Mouse (Mus musculus) MEL (cell line): Measurements from ENCODE around the gene Clec14a. TPM values are rescaled to one million over a fixed set of nuclear protein-coding genes. Genes with fewer than 3 reads are reported as not detected.

ENCODE experiments used
- DNase-seq: peaks from one replicate; pipeline ENCODE4 v3.0.0; 2011; ENCODE audit warnings: low read depth, low spot score
- H3K27ac ChIP-seq: 2 replicates; pipeline ENCODE4 v1.5.1; 2012; ENCODE audit warnings: low read depth, mild to moderate bottlenecking, control low read depth, low read length, moderate library complexity; ENCODE audit not compliant: control insufficient read depth
- H3K27me3 ChIP-seq, 2 experiments: fragments of 150-350 bp in 1 of 2; sonication (generic) in 1 of 2; 2 replicates each; pipeline ENCODE4 v1.6.1; 2012; ENCODE audit warnings: low read length in 2 of 2, mild to moderate bottlenecking in 2 of 2, improper control_type of control experiment in 1 of 2, moderate library complexity in 1 of 2; ENCODE audit not compliant: insufficient read depth in 2 of 2, control insufficient read depth in 1 of 2
- H3K36me3 ChIP-seq, 2 experiments: 2 replicates each; pipeline ENCODE4 v1.6.1; 2012 to 2014; ENCODE audit warnings: low read length in 2 of 2, improper control_type of control experiment in 1 of 2, inconsistent platforms in 1 of 2, mild to moderate bottlenecking in 1 of 2; ENCODE audit not compliant: insufficient read depth in 2 of 2, control insufficient read depth in 1 of 2
- H3K4me1 ChIP-seq, 2 experiments: fragments of 150-350 bp in 1 of 2; sonication (generic) in 1 of 2; 2 replicates each; pipeline ENCODE4 v1.6.1; 2012; ENCODE audit warnings: low read length in 2 of 2, improper control_type of control experiment in 1 of 2, mild to moderate bottlenecking in 1 of 2; ENCODE audit not compliant: insufficient read depth in 2 of 2, control insufficient read depth in 1 of 2
- H3K4me3 ChIP-seq, 2 experiments: fragments of 150-350 bp in 1 of 2; sonication (generic) in 1 of 2; 2 replicates each; pipeline ENCODE4 v1.5.1; 2012; ENCODE audit warnings: low read depth in 2 of 2, low read length in 2 of 2, mild to moderate bottlenecking in 2 of 2, moderate library complexity in 2 of 2, control low read depth in 1 of 2, improper control_type of control experiment in 1 of 2; ENCODE audit not compliant: control insufficient read depth in 1 of 2, insufficient read depth in 1 of 2
- H3K79me2 ChIP-seq: 2 replicates; pipeline ENCODE4 v1.6.1; 2012; ENCODE audit warnings: mild to moderate bottlenecking, low read length, moderate library complexity; ENCODE audit not compliant: control insufficient read depth, poor library complexity, insufficient read depth
- H3K9ac ChIP-seq: 2 replicates; pipeline ENCODE4 v1.6.1; 2012; ENCODE audit warnings: low read depth, mild to moderate bottlenecking, control low read depth, low read length, moderate library complexity; ENCODE audit not compliant: control insufficient read depth, poor library complexity, severe bottlenecking
- H3K9me3 ChIP-seq: fragments of 150-350 bp; sonication (generic); replicated peaks from 2 replicates; pipeline ENCODE4 v1.6.1; 2012; ENCODE audit warnings: mild to moderate bottlenecking, low read length, improper control_type of control experiment, moderate library complexity; ENCODE audit not compliant: insufficient read depth
- CHD2 ChIP-seq: IDR thresholded peaks from 2 replicates; pipeline ENCODE4 v1.6.1; 2011; ENCODE audit warnings: low read length, improper control_type of control experiment
- CTCF ChIP-seq, 3 experiments: IDR thresholded peaks in 2 of 3; conservative IDR thresholded peaks in 1 of 3; 2 replicates each; pipeline ENCODE4 v1.5.1; 2011 to 2012; ENCODE audit warnings: low read length in 3 of 3, low read depth in 2 of 3, mild to moderate bottlenecking in 2 of 3, improper control_type of control experiment in 1 of 3, inconsistent platforms in 1 of 3, mixed read lengths in 1 of 3, moderate library complexity in 1 of 3; ENCODE audit not compliant: control insufficient read depth in 1 of 3, insufficient read depth in 1 of 3, poor library complexity in 1 of 3, severe bottlenecking in 1 of 3
- E2F4 ChIP-seq: IDR thresholded peaks from 2 replicates; pipeline ENCODE4 v1.6.1; 2011; ENCODE audit warnings: low read depth, low read length, improper control_type of control experiment, borderline replicate concordance
- ELF1 ChIP-seq: IDR thresholded peaks from 2 replicates; pipeline ENCODE4 v1.6.1; 2014; ENCODE audit warnings: low read depth, mild to moderate bottlenecking, inconsistent platforms, low read length, improper control_type of control experiment, moderate library complexity
- EP300 ChIP-seq, 2 experiments: IDR thresholded peaks; 2 replicates each; pipeline ENCODE4 v1.6.1; 2011; ENCODE audit warnings: improper control_type of control experiment in 2 of 2, low read length in 2 of 2, low read depth in 1 of 2, mild to moderate bottlenecking in 1 of 2
- HCFC1 ChIP-seq: IDR thresholded peaks from 2 replicates; pipeline ENCODE4 v1.6.1; 2012; ENCODE audit warnings: low read depth, mild to moderate bottlenecking, inconsistent platforms, low read length, improper control_type of control experiment, moderate library complexity
- KAT2A ChIP-seq: conservative IDR thresholded peaks from 2 replicates; pipeline ENCODE4 v1.6.1; 2012; ENCODE audit warnings: low read depth, low read length, improper control_type of control experiment, inconsistent platforms
- MAZ ChIP-seq: IDR thresholded peaks from 2 replicates; pipeline ENCODE4 v1.6.1; 2012; ENCODE audit warnings: low read depth, mild to moderate bottlenecking, inconsistent platforms, low read length, improper control_type of control experiment
- MYB ChIP-seq: IDR thresholded peaks from 2 replicates; pipeline ENCODE4 v1.6.1; 2011; ENCODE audit warnings: mild to moderate bottlenecking, low read depth, low read length, improper control_type of control experiment
- MYC ChIP-seq: IDR thresholded peaks from 2 replicates; pipeline ENCODE4 v1.6.1; 2011; ENCODE audit warnings: low read depth, mild to moderate bottlenecking, low read length, improper control_type of control experiment, moderate library complexity
- POLR2AphosphoS2 ChIP-seq: IDR thresholded peaks from 2 replicates; pipeline ENCODE4 v1.6.1; 2011; ENCODE audit warnings: low read length, improper control_type of control experiment
- TAL1 ChIP-seq: IDR thresholded peaks from 2 replicates; pipeline ENCODE4 v1.6.1; 2012; ENCODE audit warnings: mild to moderate bottlenecking, inconsistent platforms, low read length, moderate library complexity, mixed read lengths
- TBP ChIP-seq: IDR thresholded peaks from 2 replicates; pipeline ENCODE4 v1.8.0; 2011; ENCODE audit warnings: low read depth, low read length, improper control_type of control experiment
- UBTF ChIP-seq: IDR thresholded peaks from 2 replicates; pipeline ENCODE4 v1.6.1; 2012; ENCODE audit warnings: low read depth, mild to moderate bottlenecking, inconsistent platforms, low read length, improper control_type of control experiment, moderate library complexity, borderline replicate concordance; ENCODE audit not compliant: insufficient read depth
- ZC3H11A ChIP-seq: IDR thresholded peaks from 2 replicates; pipeline ENCODE4 v1.6.1; 2012; ENCODE audit warnings: low read depth, mild to moderate bottlenecking, inconsistent platforms, low read length, improper control_type of control experiment
- ZKSCAN1 ChIP-seq: IDR thresholded peaks from 2 replicates; pipeline ENCODE4 v1.6.1; 2012; ENCODE audit warnings: low read depth, mild to moderate bottlenecking, inconsistent platforms, low read length, improper control_type of control experiment, moderate library complexity
- ZMIZ1 ChIP-seq: IDR thresholded peaks from 2 replicates; pipeline ENCODE4 v1.6.1; 2012; ENCODE audit warnings: low read depth, mild to moderate bottlenecking, inconsistent platforms, low read length, improper control_type of control experiment, moderate library complexity
- ZNF384 ChIP-seq: IDR thresholded peaks from 2 replicates; pipeline ENCODE4 v1.6.1; 2012; ENCODE audit warnings: low read depth, mild to moderate bottlenecking, inconsistent platforms, low read length, improper control_type of control experiment
- polyA plus RNA-seq, 2 experiments: library from polyadenylated mRNA; stranded (reverse) in 1 of 2; unstranded in 1 of 2; fragments of >175 nt in 1 of 2; fragments of >200 nt in 1 of 2; gene quantifications; 2 replicates each; pipeline versions ENCODE4 v1.2.1 to v1.2.4; 2012; ENCODE audit warnings: low replicate concordance in 2 of 2, low read depth in 1 of 2; ENCODE audit not compliant: insufficient read length in 2 of 2, insufficient read depth in 1 of 2, missing spikeins in 1 of 2
- total RNA-seq: library from RNA; depleted of rRNA; stranded (reverse); fragments of 300-350 nt; gene quantifications from 2 replicates; pipeline ENCODE4 v1.2.3, GENCODE M21; 2012

Clec14a gene
- total and polyA plus RNA-seq, 3 experiments, result not detected

DNA sequence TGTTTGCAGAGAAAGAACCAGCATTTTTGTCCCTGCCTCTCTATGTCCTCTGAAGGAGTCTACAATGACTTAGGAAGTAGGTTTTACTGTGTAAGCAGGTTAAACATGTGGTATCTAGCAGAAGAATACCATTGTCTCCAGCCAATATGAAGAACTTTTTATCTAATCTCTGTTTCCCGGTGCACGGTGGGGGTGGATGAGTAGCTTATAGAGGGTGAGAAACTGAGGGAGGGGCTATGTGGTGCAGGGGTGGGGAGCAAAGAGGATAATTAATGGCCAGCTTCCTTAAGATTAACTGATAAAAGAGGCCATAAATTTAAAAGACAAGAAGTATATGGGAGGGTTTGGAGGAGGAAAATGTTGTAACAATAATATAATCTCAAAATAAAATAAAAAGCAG is 36.5 kb upstream of the Clec14a start (continued):
- TF ChIP-seq ZKSCAN1, result no peak
- TF ChIP-seq TBP, result no peak

DNA sequence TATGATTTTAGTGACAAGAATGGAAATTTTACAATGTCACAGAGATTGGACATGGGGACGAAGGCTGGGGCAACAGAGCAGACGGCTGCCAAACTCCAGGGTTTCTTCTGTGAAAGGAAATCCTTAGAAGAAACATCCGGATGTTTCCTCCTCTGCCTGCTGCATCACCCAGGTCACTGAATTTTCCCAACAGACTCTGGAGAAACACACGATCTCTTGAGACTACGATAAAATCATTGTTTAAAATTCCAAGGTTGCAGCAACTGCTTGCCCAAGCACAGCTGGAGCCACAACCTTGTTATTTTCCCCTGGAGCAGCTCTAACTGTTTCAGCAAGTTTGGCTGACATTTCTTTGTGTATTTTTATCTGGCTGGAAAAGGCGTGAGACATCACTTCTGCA is 27.9 kb upstream of the Clec14a start:
- no peaks in the 10 kb centered on the region for H3K4me1 ChIP-seq
- TF ChIP-seq TAL1 (no peak), ZC3H11A (no peak), MYB (no peak), UBTF (no peak), CHD2 (no peak), CTCF (IDR thresholded peaks at IDR 0.05 in 2 of 3, conservative IDR thresholded peaks at IDR 0.05 in 1 of 3; ENCODE audit: control insufficient read depth in 1 of 3, insufficient read depth in 1 of 3, low read depth in 2 of 3, low read length in 3 of 3, poor library complexity in 1 of 3, severe bottlenecking in 1 of 3) (no peak), ZMIZ1 (no peak)
- DNase-seq, result no peak
- H3K79me2 ChIP-seq, result no peaks in the 10 kb centered on the region
- no peaks in the 10 kb centered on the region for H3K27me3 ChIP-seq
- no peak overlapping the region for H3K4me3 ChIP-seq
- H3K9ac ChIP-seq, result no peak overlapping the region
- H3K36me3 ChIP-seq, result no peaks in the 10 kb centered on the region
- H3K27ac ChIP-seq, result no peak overlapping the region
- H3K9me3 ChIP-seq, result no peaks in the 10 kb centered on the region

DNA sequence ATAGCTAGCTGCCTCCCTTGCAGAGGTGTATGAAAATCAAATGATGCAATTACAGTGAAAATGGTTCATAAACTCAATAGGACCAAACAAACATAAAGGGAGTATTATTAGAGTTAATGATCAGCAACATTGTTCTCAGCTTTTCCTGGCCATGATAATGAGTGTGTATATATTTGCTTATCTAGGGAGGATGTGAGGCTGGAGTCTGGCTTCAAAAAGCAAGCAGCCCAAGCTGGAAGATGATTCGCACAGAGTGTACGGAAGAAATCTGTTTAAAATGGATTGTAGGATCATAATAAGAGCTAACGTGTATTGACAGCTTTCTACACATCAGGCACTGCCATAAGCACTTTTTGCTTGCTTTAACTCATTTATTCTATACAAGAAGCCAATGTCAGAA is 16.8 kb upstream of the Clec14a start:
- no peaks in the 10 kb centered on the region for H3K79me2 ChIP-seq
- TF ChIP-seq MYC (no peak), POLR2AphosphoS2 (no peak), E2F4 (no peak), KAT2A (no peak), CHD2 (no peak), ELF1 (no peak), UBTF (no peak), ZNF384 (no peak), EP300 (IDR thresholded peaks at IDR 0.05; ENCODE audit: low read depth in 1 of 2, low read length in 2 of 2) (no peak), ZC3H11A (no peak), CTCF (IDR thresholded peaks at IDR 0.05 in 2 of 3, conservative IDR thresholded peaks at IDR 0.05 in 1 of 3; ENCODE audit: control insufficient read depth in 1 of 3, insufficient read depth in 1 of 3, low read depth in 2 of 3, low read length in 3 of 3, poor library complexity in 1 of 3, severe bottlenecking in 1 of 3) (no peak), MAZ (no peak), TAL1 (no peak), HCFC1 (no peak)
- H3K9ac ChIP-seq, result no peak overlapping the region
- H3K27me3 ChIP-seq, result no peaks in the 10 kb centered on the region
- no peak overlapping the region for H3K27ac ChIP-seq
- no peaks in the 10 kb centered on the region for H3K9me3 ChIP-seq
- no peak overlapping the region for H3K4me3 ChIP-seq
- H3K4me1 ChIP-seq, result no peaks in the 10 kb centered on the region
- H3K36me3 ChIP-seq, result no peaks in the 10 kb centered on the region
- DNase-seq, result no peak
